Mouse (Mus musculus) forebrain, embryonic 15.5 days (tissue): ENCODE results near the gene Pdcd11. TPM values are rescaled to one million over a fixed set of nuclear protein-coding genes. Genes with fewer than 3 reads are reported as not detected.

ENCODE experiments used
- ATAC-seq: fragments of 200-750 bp; cut with Nextera tagmentation; replicated peaks from 2 replicates; pipeline ENCODE4 v1.8.0; 2017; ENCODE audit warnings: mild to moderate bottlenecking, moderate TSS enrichment, moderate library complexity
- H3K27ac ChIP-seq: fragments of 300-500 bp; sonication (generic); replicated peaks from 2 replicates; pipeline ENCODE4 v1.5.1; 2015; ENCODE audit warnings: mild to moderate bottlenecking, inconsistent platforms
- H3K27me3 ChIP-seq: fragments of 300-500 bp; sonication (generic); 2 replicates; pipeline ENCODE4 v1.6.1; 2015; ENCODE audit warnings: inconsistent platforms
- H3K36me3 ChIP-seq: fragments of 300-500 bp; sonication (generic); 2 replicates; pipeline ENCODE4 v1.6.1; 2015; ENCODE audit warnings: mild to moderate bottlenecking, inconsistent platforms
- H3K4me1 ChIP-seq: fragments of 300-500 bp; sonication (generic); 2 replicates; pipeline ENCODE4 v1.6.1; 2015; ENCODE audit warnings: inconsistent platforms
- H3K4me2 ChIP-seq: fragments of 300-500 bp; sonication (generic); replicated peaks from 2 replicates; pipeline ENCODE4 v1.6.1; 2015; ENCODE audit warnings: mild to moderate bottlenecking, inconsistent platforms
- H3K4me3 ChIP-seq: fragments of 300-500 bp; sonication (generic); 2 replicates; pipeline ENCODE4 v1.5.1; 2015; ENCODE audit warnings: mild to moderate bottlenecking, inconsistent platforms
- H3K9ac ChIP-seq: fragments of 300-500 bp; sonication (generic); replicated peaks from 2 replicates; pipeline ENCODE4 v1.6.1; 2015; ENCODE audit warnings: mild to moderate bottlenecking, inconsistent platforms
- H3K9me3 ChIP-seq: fragments of 300-500 bp; sonication (generic); 2 replicates; pipeline ENCODE4 v1.6.1; 2016; ENCODE audit warnings: inconsistent platforms
- WGBS: fragments of 180-500 bp; shearing (Covaris S2); methylation state at CpG from one replicate; pipeline ENCODE4 v1.1.7; 2015; ENCODE audit warnings: mixed read lengths; 5-methylcytosine and 5-hydroxymethylcytosine counted together
- polyA plus RNA-seq: library from polyadenylated mRNA; unstranded; fragments of >200 nt; fragmentation: Nextera tagmentation; extraction: Ambion mirVana; gene quantifications from 2 replicates; pipeline ENCODE4 v1.2.1, GENCODE M21; 2015

The Pdcd11 gene
- polyA plus RNA-seq, 1 experiment from 2014 or later: 7.3 TPM

- H3K4me2 ChIP-seq: no peak overlapping the region
- no peak for ATAC-seq
- H3K27ac ChIP-seq: no peak overlapping the region
- H3K36me3 ChIP-seq: no peaks in the 10 kb centered on the region
- no peak overlapping the region for H3K4me3 ChIP-seq
- WGBS: 69% methylated on average over 2 of the region's 2 CpGs
- peaks cover 18% of the 10 kb centered on the region for H3K4me1 ChIP-seq
- peaks cover 26% of the 10 kb centered on the region for H3K27me3 ChIP-seq
- no peaks in the 10 kb centered on the region for H3K9me3 ChIP-seq
- H3K9ac ChIP-seq: no peak overlapping the region
Measured at GRCm38 (mm10) chr19:47176916-47177505, 86.4 kb downstream of the Pdcd11 start.

GRCm38 (mm10) chr19:47178001-47178400 lies 87.4 kb downstream of the Pdcd11 start:
- H3K4me3 ChIP-seq: peak overlapping the region; percentile 61
- no peak overlapping the region for H3K9ac ChIP-seq
- peak overlapping the region; percentile 64; the same call in 1 of the 2 replicates for H3K27ac ChIP-seq
- 0 out of 2 replicates have a peak, but pooled peaks have one; percentile 38 for ATAC-seq
- peaks cover 26% of the 10 kb centered on the region for H3K27me3 ChIP-seq
- WGBS: 22% methylated on average over 10 of the region's 10 CpGs
- peaks cover 18% of the 10 kb centered on the region for H3K4me1 ChIP-seq
- H3K9me3 ChIP-seq: no peaks in the 10 kb centered on the region
- H3K4me2 ChIP-seq: peak overlapping the region; percentile 73
- no peaks in the 10 kb centered on the region for H3K36me3 ChIP-seq

GRCm38 (mm10) chr19:47178431-47179271 lies 88.1 kb downstream of the Pdcd11 start, which contains the start of gene Neurl1a:
TSS of gene Neurl1a (plus strand) at chr19:47178820.
- peaks cover 26% of the 10 kb centered on the region for H3K27me3 ChIP-seq
- peak within 1 kb of the TSS; percentile 62 for H3K9ac ChIP-seq
- peak; percentile 76 for ATAC-seq
- H3K9me3 ChIP-seq: no peaks in the 10 kb centered on the region
- H3K4me3 ChIP-seq: peak within 1 kb of the TSS; percentile 61
- peaks cover 18% of the 10 kb centered on the region for H3K4me1 ChIP-seq
- under 1% methylated on average over 98 of the region's 98 CpGs for WGBS
- H3K36me3 ChIP-seq: no peaks in the 10 kb centered on the region
- peak within 1 kb of the TSS; percentile 64 for H3K27ac ChIP-seq
- H3K4me2 ChIP-seq: peak within 1 kb of the TSS; percentile 73

DNA sequence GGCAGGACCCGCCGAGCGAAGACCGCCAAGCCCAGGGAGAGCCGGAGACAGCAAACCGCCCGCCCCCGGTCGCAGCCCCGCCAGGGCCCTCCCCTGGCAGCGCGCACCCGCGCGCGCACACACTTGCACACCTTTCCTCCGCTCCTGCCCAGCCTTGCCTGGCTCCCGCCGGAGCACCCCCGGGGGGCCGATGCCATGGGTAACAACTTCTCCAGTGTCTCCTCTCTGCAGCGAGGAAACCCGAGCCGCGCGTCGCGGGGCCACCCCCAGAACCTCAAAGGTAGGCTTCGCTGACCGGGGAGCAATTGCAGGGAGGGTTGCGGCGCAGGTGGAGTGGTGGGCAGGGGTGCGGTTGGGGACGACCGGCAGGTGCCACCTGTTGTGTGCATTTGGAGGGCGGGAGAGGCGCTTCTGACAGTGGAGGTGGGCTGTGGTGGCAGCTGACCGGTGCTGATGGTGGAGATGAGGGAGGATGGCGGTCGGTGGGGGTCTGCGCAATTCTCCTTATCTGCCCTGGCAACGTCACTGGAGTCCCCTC lies 88.8 kb downstream of the Pdcd11 start:
- Histone ChIP-seq H3K4me3 (peak overlapping the region; percentile 61), H3K9me3 (no peaks in the 10 kb centered on the region), H3K4me2 (peak overlapping the region; percentile 73), H3K27ac (peak overlapping the region; percentile 64), H3K9ac (peak overlapping the region; percentile 62), H3K27me3 (peaks cover 26% of the 10 kb centered on the region), H3K4me1 (peaks cover 18% of the 10 kb centered on the region), H3K36me3 (no peaks in the 10 kb centered on the region)
- under 1% methylated on average over 41 of the region's 42 CpGs for WGBS
- peak; percentile 63 for ATAC-seq

- H3K27ac ChIP-seq: no peak overlapping the region
- H3K27me3 ChIP-seq: peaks cover 26% of the 10 kb centered on the region
- H3K9me3 ChIP-seq: no peaks in the 10 kb centered on the region
- H3K9ac ChIP-seq: peak overlapping the region; percentile 62
- H3K4me2 ChIP-seq: peak overlapping the region; percentile 73
- no peaks in the 10 kb centered on the region for H3K36me3 ChIP-seq
- 13% methylated on average over 8 of the region's 8 CpGs for WGBS
- peaks cover 18% of the 10 kb centered on the region for H3K4me1 ChIP-seq
- ATAC-seq: no peak
- H3K4me3 ChIP-seq: peak overlapping the region; percentile 61
Measured at GRCm38 (mm10) chr19:47180011-47180410, 89.4 kb downstream of the Pdcd11 start.

Other genes with a start within 250 kb of the Pdcd11 start
- gene Ina, start 76.1 kb upstream of the Pdcd11 start, polyA plus RNA-seq: 333 TPM in 2 replicates
- 73.2 and 78.2 TPM in 2 replicates for gene Nt5c2, start 75.6 kb upstream of the Pdcd11 start, polyA plus RNA-seq
- gene Pcgf6, start 39.9 kb upstream of the Pdcd11 start, polyA plus RNA-seq: 27.4 and 29.8 TPM in 2 replicates
- 6.9 and 7.8 TPM in 2 replicates for gene Taf5, start 23.0 kb upstream of the Pdcd11 start, polyA plus RNA-seq
- 1,420 and 1,492 TPM in 2 replicates for gene Usmg5, start 121 bp upstream of the Pdcd11 start, polyA plus RNA-seq
- gene Calhm2, start 47.5 kb downstream of the Pdcd11 start, polyA plus RNA-seq: 1.0 and 1.2 TPM in 2 replicates
- not detected in 2 replicates for gene Calhm1, start 53.5 kb downstream of the Pdcd11 start, polyA plus RNA-seq
- gene Calhm3, start 67.0 kb downstream of the Pdcd11 start, polyA plus RNA-seq: not detected in 2 replicates
- 7.2 and 7.9 TPM in 2 replicates for gene Neurl1a, start 88.1 kb downstream of the Pdcd11 start, polyA plus RNA-seq